Mouse (Mus musculus): Measurements from ENCODE around the gene Cep135.

Cep135 gene

DNA sequence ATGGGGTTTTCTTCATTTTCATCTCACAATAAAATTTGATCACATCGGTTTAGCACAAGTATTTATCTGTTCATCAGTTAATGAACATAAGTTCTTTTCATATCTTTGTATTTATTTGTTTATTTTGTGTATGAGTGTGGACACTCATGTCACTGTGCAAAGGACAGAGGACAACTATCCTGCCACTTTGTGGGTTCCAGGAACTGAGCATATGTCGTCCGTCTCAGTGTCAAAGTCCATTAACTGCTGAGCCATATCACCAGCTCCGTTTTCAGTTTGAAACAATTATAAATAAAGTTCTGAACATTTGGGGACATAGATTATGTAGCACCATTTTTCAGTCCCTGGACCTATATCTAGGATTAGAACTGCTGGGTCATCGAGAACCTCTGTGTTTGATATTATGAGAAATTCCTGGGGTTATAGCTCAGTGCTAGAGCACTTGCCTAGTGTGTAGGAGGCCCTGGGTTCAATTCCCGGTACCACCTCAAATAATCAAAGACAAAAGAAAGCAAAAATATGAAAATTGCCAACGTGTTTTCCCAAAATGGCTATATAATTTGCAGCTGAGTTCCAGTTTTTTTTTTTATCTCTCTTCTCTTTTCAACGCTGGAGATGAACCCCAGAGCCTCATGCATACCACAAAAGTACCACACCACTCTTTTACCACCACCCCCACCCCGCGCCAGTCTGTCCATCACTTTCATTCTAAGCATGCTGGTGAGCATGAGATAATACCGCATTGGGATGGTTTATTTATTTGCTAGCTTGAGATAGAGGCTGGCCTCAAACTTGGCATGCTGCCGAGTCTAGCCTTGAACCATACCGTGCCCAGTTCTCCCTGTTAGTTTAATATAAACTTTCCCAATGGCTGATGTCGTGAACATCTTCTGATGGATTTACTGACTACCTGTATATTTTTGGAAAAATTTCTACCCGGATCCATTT lies 96.4 kb downstream of the Cep135 start:
- no peak for DNase-seq

DNA sequence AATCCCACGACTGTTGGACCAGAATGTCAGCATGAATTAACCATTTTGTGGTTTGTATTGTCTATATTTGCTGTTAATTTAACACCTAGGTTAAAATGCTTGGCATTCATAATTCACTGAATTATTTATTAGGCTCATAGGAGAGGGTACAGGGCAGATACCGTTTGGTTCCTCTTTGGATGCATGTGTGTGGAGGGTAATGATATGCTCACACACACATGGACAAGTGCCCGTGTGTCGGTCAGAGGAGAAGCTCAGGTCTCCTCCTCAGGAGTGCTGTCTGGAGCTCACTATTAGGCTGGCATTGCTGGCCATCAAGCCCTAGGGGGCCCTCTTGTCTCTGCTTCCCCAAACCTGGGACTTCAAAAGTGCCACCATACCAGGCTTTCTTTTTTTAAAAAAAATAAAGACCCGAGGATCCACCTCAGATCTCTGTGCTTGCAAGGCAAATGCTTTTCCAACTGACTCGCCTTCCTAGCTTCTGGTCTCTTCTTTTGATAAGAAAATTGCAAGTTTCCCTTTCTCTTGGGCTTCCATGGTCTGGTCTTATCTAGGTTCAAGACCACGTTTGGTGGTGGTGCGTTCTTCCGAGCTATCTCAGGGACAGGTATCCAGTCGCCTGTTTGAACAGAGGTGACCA lies 99.6 kb downstream of the Cep135 start:
- DNase-seq: no peak

DNA sequence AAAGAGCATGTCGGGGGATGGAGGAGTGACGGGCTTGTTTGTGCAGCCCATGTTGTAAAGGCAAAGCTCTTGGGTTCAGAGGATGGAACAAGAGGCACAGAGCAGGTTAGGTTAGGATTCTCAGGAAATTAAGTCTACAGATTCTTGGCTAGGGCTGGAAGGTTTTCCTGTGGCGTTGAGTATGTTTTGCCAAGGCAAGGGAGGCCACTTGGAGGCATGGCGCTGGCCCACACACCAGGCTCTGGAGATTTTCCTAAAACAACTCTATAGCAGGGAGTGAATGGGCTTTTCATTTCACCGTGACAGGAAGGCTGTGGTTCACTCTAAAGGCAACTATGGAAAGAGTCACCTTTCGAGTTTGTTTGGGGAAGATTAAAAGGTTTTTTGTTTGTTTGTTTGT lies 100.1 kb downstream of the Cep135 start:
- no peak for DNase-seq

DNA sequence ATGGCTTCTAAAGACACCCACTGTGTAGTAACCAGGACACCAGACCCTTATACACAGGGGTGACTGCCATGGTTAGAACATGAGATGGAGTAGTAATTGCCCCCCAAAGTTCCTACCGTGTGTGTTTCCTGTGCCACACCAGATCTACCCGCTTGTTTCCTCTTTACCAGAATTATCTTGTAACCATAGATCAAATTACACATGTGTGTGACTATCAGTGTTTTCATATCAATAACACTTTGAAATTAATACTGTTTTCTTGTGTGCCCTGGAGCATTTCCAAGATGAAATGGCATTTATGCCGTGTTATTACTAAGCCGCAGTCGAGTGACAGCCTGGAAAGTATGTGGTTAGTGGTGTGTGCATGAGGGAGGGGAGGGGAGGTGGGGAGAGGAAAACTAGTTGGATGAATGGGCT lies 101.7 kb downstream of the Cep135 start:
- DNase-seq: no peak

DNA sequence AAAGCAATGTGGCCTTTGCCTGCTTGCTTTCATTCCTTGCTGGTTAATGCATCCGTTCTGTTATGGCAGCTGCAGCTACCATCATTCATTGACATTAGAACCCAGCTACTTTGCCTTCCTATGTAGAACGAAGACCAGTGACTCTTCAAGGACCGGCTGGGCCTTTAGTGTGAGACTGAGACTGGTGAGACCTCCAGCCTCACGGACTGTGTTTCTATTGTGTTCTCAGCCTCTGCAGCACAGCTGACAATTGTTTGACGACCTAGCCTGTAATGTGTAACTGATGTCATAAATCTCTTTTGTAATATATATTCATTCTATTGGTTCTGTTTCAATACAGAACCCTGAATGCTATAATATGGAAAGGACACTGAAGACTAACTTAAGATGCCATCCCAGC lies 102.8 kb downstream of the Cep135 start:
- DNase-seq: no peak

DNA sequence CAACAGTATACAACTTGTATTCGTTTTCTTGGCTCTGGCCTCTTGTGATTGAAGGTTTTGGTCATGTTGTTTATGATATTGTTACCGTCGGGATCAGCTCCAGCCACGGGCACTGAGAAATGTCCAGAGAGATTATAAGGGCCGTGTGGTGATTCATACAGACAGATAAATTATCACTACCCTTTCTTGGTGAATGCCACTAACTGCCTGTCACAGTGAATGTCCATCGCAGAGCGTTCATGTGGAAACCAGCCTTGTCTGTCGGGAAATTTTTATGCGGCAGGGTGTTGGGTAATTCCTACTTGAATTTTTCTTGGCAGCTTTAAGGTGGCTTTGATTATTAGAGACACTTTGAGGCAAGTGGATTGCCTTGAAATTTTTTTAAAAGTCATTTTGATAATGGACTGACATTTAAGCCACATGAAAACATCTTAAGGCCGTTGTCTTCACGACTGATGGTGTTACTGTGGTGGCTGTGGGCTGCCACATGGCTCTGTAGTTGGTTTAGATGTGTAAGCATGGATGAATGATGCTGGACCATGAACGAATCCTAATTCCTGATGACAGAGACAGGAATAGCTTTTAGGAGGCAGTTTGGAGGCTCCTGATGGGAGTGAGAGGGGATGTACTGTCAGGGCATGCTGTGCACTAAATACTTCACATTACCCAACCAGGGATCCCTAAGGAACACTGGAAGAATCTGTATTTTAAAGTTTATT lies 103.4 kb downstream of the Cep135 start:
- no peak for DNase-seq
